Mouse (Mus musculus) G1E (cell line): ENCODE measurements around the gene Slc45a1. TPM values are rescaled to one million over a fixed set of nuclear protein-coding genes. Genes with fewer than 3 reads are reported as not detected.

Experiments
- ATAC-seq: 2 replicates; pipeline ENCODE4 v1.8.0; 2016; ENCODE audit warnings: mild to moderate bottlenecking; ENCODE audit not compliant: insufficient number of reproducible peaks, poor library complexity, low FRiP score, severe bottlenecking; ENCODE audit errors: extremely low read depth
- DNase-seq: peaks from one replicate; pipeline ENCODE4 v3.0.0; 2012; ENCODE audit warnings: low spot score
- H3K27me3 ChIP-seq: 2 replicates; pipeline ENCODE4 v1.6.1; 2012; ENCODE audit warnings: mild to moderate bottlenecking, low read length, inconsistent platforms; ENCODE audit not compliant: insufficient read depth
- H3K36me3 ChIP-seq: replicated peaks from 2 replicates; pipeline ENCODE3; 2012; ENCODE audit warnings: mild to moderate bottlenecking, inconsistent platforms
- H3K4me1 ChIP-seq: 2 replicates; pipeline ENCODE4 v1.6.1; 2012; ENCODE audit warnings: low read depth, low read length, inconsistent platforms, mixed read lengths; ENCODE audit not compliant: insufficient read depth
- H3K4me3 ChIP-seq: 2 replicates; pipeline ENCODE4 v1.5.1; 2012; ENCODE audit warnings: low read depth, mild to moderate bottlenecking, inconsistent platforms, low read length, moderate library complexity, mixed read lengths
- H3K9me3 ChIP-seq: replicated peaks from 2 replicates; pipeline ENCODE4 v1.6.1; 2012; ENCODE audit warnings: inconsistent platforms
- CTCF ChIP-seq: IDR thresholded peaks from 2 replicates; pipeline ENCODE4 v1.5.1; 2012; ENCODE audit warnings: low read depth, low read length, inconsistent platforms, mixed read lengths
- GATA1 ChIP-seq: IDR thresholded peaks from 2 replicates; pipeline ENCODE4 v1.6.1; 2012; ENCODE audit warnings: borderline replicate concordance, low read length, inconsistent platforms, mixed read lengths
- GATA2 ChIP-seq: IDR thresholded peaks from 2 replicates; pipeline ENCODE4 v1.6.1; 2012; ENCODE audit warnings: low read depth, low read length, inconsistent platforms, borderline replicate concordance
- POLR2AphosphoS5 ChIP-seq: IDR thresholded peaks from 2 replicates; pipeline ENCODE4 v1.6.1; 2012; ENCODE audit warnings: low read depth, low read length, inconsistent platforms; ENCODE audit not compliant: insufficient replicate concordance
- TAL1 ChIP-seq: conservative IDR thresholded peaks from 2 replicates; pipeline ENCODE4 v1.6.1; 2012; ENCODE audit warnings: low read depth, low read length, inconsistent platforms, mixed read lengths
- polyA plus RNA-seq: library from polyadenylated mRNA; stranded (reverse); fragments of >175 nt; gene quantifications from 2 replicates; pipeline ENCODE4 v1.2.3, GENCODE M21; 2012
- total RNA-seq, 2 experiments: library from RNA; stranded (forward) in 1 of 2; stranded (reverse) in 1 of 2; fragments of 200-1000 nt in 1 of 2; fragments of >200 nt in 1 of 2; fragmentation: Nextera tagmentation in 1 of 2; gene quantifications; 2 replicates each; pipeline ENCODE4 v1.2.3; 2014 to 2017

Gene Slc45a1
- total and polyA plus RNA-seq, 3 experiments = 0.22 TPM; not detected in 2

DNA sequence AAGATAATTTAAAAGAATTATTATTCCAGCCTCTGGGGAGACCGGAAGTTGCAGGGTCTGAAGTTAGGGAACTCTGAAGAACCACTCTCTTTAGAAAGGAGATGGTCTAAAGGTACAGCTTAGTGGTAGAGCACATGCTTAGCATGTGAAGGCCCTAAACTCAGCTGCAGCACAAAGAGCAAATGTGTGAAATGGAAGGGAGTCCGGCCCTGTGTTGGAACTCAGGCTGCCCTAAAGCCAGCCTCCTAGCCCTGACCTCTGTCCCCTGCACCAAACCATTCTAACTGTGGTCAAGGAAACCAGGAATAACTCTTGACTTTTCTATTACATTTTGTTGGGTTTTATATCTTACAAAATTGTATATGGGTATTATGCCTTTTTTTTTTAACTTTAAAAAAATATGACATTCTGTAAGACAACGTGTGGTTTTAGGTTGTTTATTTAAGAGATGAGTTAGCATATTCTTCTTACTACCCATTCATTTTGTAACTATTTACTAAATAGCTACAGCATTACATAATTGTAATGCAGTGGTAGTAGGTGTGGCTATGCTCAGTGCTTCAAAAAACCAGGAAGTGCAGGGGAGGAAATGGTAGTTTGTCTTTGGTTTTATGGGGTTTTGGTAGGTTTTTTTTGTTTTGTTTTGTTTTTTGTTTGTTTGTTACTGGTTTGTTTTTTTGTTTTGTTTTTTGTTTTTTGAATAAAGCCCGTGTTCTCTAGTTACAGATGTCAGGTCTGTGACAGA, 58.3 kb downstream of the Slc45a1 start:
- Histone ChIP-seq H3K4me1 (peaks cover 81% of the 10 kb centered on the region), H3K27me3 (no peaks in the 10 kb centered on the region), H3K36me3 (peaks cover 62% of the 10 kb centered on the region), H3K4me3 (no peak overlapping the region; the same call in 1 of the 2 replicates), H3K9me3 (no peaks in the 10 kb centered on the region)
- no peak for ATAC-seq
- no peak for DNase-seq
- TF ChIP-seq TAL1 (no peak), GATA1 (no peak), GATA2 (no peak), POLR2AphosphoS5 (no peak), CTCF (no peak)

DNA sequence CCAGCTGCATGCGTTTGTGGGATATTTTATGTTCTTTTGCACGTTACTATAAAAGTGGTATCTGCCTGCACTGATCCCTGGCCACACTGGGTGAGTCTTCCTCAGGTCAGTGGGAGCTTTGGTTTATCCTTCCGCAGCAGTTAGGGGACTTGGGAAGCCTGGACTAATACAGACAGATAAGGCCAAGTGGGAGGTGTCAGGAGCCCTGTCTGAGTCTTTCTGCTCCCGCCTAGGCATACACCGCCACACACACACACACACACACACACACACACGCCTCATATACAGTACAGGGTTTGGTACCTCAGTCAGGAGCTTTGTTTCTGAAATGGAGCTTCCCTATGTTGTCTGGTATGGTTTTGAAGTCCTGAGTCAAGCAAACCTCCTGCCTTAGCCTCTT, 59.9 kb downstream of the Slc45a1 start:
- no peaks in the 10 kb centered on the region for H3K9me3 ChIP-seq
- peaks cover 46% of the 10 kb centered on the region for H3K36me3 ChIP-seq
- 0 out of 2 replicates have a peak, but pooled peaks have one; percentile 28 for ATAC-seq
- H3K27me3 ChIP-seq = no peaks in the 10 kb centered on the region
- H3K4me1 ChIP-seq = peaks cover 82% of the 10 kb centered on the region
- no peak overlapping the region; the same call in 1 of the 2 replicates for H3K4me3 ChIP-seq
- TF ChIP-seq POLR2AphosphoS5 (no peak), CTCF (no peak), GATA1 (no peak), GATA2 (no peak), TAL1 (no peak)
- no peak for DNase-seq

DNA sequence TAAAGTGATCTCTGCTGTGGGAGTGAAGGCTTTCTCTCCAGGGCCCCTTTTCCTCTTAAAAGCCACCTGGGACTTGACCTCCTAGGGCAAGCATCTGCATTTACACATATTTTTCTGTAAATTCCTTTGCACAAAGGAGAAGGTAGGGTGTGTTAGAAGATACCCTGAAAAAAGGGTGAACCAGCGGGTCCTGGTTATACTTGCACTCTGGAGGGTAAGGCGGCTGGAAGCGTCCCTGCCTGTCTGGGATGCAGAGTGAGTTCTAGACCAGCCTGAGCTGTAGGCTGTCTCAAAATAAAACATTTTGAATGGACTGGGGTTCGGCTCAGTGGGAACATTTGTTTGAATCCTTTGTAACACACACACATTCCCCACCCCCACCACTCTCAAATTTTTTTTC, 60.4 kb downstream of the Slc45a1 start:
- TF ChIP-seq CTCF (no peak), TAL1 (no peak), GATA1 (no peak), GATA2 (no peak), POLR2AphosphoS5 (no peak)
- Histone ChIP-seq H3K36me3 (peaks cover 42% of the 10 kb centered on the region), H3K4me3 (no peak overlapping the region), H3K27me3 (no peaks in the 10 kb centered on the region), H3K9me3 (no peaks in the 10 kb centered on the region), H3K4me1 (peaks cover 84% of the 10 kb centered on the region)
- ATAC-seq = no peak
- DNase-seq = no peak

DNA sequence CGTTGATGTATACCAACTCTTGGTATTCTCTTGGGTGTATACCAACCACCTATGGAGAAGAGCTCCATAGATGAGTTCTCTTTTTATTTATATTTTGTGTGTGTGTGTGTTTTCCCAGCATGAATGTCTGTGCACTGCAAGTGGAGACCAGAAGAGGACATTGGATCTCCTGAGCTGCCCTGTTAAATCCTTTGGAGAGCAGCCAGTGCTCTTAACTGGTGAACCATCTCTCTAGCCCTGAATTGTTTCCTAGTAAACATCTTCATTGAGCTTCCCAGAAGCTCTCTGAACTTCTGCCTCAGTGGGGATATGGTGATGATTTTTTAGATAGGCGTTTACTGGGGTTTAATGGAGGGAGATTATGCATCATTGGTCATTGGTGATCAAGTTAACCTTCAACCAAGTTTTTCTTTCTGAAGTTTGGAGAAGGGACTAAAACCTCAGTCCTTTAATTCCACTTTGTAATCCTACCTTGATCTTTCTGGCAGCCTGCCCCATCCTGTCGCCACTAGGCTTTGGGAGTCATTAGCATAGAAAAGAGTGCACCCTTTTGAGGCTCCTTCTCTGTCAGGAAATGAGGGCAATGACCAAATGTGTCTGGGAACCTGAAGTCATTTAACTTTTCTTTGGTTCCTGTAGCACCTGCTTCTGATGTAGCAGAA, 61.2 kb downstream of the Slc45a1 start:
- peaks cover 87% of the 10 kb centered on the region for H3K4me1 ChIP-seq
- no peaks in the 10 kb centered on the region for H3K9me3 ChIP-seq
- H3K27me3 ChIP-seq = no peaks in the 10 kb centered on the region
- H3K4me3 ChIP-seq = no peak overlapping the region
- ATAC-seq (no peak), DNase-seq (no peak)
- TF ChIP-seq CTCF (no peak), GATA1 (no peak), GATA2 (no peak), POLR2AphosphoS5 (no peak), TAL1 (no peak)
- peaks cover 40% of the 10 kb centered on the region for H3K36me3 ChIP-seq

DNA sequence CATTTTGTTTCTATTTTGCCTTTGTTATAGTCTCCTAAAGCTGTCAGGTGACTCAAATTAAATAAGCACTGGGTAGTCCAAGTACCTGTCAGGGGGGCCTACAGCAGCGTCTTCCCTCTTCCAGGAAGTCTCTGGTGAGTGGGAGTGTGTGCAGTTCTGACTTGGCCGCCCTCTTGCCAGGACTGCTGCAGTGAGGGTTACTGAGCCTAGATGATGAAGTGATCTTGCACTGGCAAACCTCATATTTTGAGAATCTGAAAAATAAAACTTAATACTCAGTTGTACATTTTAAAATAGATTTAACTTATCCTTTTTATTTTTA, 63.7 kb downstream of the Slc45a1 start:
- H3K4me3 ChIP-seq = peak overlapping the region; percentile 56; the same call in 1 of the 2 replicates
- no peaks in the 10 kb centered on the region for H3K9me3 ChIP-seq
- TF ChIP-seq CTCF (no peak), TAL1 (peak; percentile 3; the same call in 1 of the 2 replicates), POLR2AphosphoS5 (no peak), GATA2 (no peak)
- H3K4me1 ChIP-seq = peaks cover 94% of the 10 kb centered on the region
- H3K27me3 ChIP-seq = no peaks in the 10 kb centered on the region
- DNase-seq (no peak), ATAC-seq (peak; percentile 36; the same call in 1 of the 2 replicates)
- H3K36me3 ChIP-seq = peaks cover 55% of the 10 kb centered on the region

DNA sequence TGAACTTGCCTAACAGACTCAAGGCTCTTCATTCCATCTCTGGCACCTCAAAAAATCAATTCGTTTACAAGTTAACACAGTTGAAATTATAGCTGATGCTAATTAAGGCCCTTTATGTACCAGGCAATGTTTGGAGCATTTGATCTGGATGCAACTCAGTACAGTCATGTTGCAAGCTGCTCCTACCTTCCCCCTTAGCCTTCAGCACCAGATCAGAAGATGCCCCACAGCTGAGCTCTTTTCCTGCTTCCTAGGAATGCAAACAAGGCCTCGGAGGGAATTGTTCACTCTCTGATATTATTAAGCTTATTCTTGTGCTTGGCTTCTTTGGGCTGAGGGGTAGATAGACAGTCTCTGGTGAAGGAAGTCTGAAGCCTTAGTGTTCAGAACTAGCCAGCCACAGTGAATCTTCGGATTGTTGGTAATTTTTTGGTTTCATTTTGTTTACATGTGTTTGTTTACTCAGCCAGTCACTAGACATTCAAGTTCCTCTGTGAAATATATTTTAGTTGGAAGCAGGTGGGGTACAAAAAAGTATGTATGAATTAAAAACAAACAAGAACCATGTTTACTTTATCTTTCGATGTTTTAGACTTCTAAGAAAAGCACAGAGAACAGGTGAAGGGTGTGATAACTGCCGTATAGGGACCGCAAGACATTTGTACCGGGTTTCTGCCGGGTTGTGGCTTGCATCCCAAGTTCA, 64.2 kb downstream of the Slc45a1 start:
- Histone ChIP-seq H3K4me1 (peaks cover 94% of the 10 kb centered on the region), H3K36me3 (peaks cover 59% of the 10 kb centered on the region), H3K27me3 (no peaks in the 10 kb centered on the region), H3K4me3 (peak overlapping the region; percentile 56; the same call in 1 of the 2 replicates), H3K9me3 (no peaks in the 10 kb centered on the region)
- ATAC-seq (0 out of 2 replicates have a peak, but pooled peaks have one; percentile 25), DNase-seq (no peak)
- TF ChIP-seq POLR2AphosphoS5 (no peak), CTCF (no peak), TAL1 (peak; percentile 27; the same call in 1 of the 2 replicates), GATA2 (no peak), GATA1 (no peak)
